Mouse (Mus musculus) heart, adult 2 months (tissue): ENCODE results near the gene Gm20388. TPM values are rescaled to one million over a fixed set of nuclear protein-coding genes. Genes with fewer than 3 reads are reported as not detected.

Source experiments
- DNase-seq, 2 experiments: peaks; one replicate each; pipeline ENCODE4 v3.0.0; 2021
- H3K27ac ChIP-seq: fragments of 200-600 bp; 2 replicates; pipeline ENCODE4 v1.8.1; 2022
- H3K27me3 ChIP-seq: fragments of 200-500 bp; 2 replicates; pipeline ENCODE4 v1.6.1; 2012; ENCODE audit warnings: mild to moderate bottlenecking, low read length, inconsistent platforms, mixed read lengths; ENCODE audit not compliant: control insufficient read depth, insufficient read depth
- H3K36me3 ChIP-seq: fragments of 200-500 bp; 2 replicates; pipeline ENCODE4 v1.6.1; 2012; ENCODE audit warnings: low read length, inconsistent platforms; ENCODE audit not compliant: control insufficient read depth, insufficient read depth
- H3K4me1 ChIP-seq: fragments of 200-500 bp; 2 replicates; pipeline ENCODE4 v1.6.1; 2011; ENCODE audit warnings: low read length; ENCODE audit not compliant: control insufficient read depth, insufficient read depth
- H3K4me3 ChIP-seq: fragments of 200-600 bp; 2 replicates; pipeline ENCODE4 v1.8.1; 2022
- H3K79me2 ChIP-seq: fragments of 200-500 bp; replicated peaks from 2 replicates; pipeline ENCODE4 v1.6.1; 2012; ENCODE audit warnings: mild to moderate bottlenecking, inconsistent platforms, low read length, moderate library complexity, mixed read lengths; ENCODE audit not compliant: control insufficient read depth, insufficient read depth
- H3K9ac ChIP-seq: fragments of 200-500 bp; 2 replicates; pipeline ENCODE4 v1.6.1; 2012; ENCODE audit warnings: low read depth, mild to moderate bottlenecking, control low read depth, inconsistent platforms, low read length, mixed read lengths
- CTCF ChIP-seq: fragments of 200-600 bp; IDR thresholded peaks from 2 replicates; pipeline ENCODE4 v1.8.1; 2022; ENCODE audit warnings: antibody characterized with exemption, mild to moderate bottlenecking, moderate library complexity
- EP300 ChIP-seq: fragments of 200-500 bp; IDR thresholded peaks from 2 replicates; pipeline ENCODE4 v1.6.1; 2011; ENCODE audit warnings: low read depth, low read length, control low read depth; ENCODE audit not compliant: insufficient read depth
- POLR2A ChIP-seq: fragments of 200-500 bp; IDR thresholded peaks from 2 replicates; pipeline ENCODE4 v1.6.1; 2011; ENCODE audit warnings: mild to moderate bottlenecking, low read depth, low read length, control low read depth; ENCODE audit not compliant: insufficient read depth
- WGBS: fragments of 180-500 bp; shearing (Covaris S2); methylation state at CpG from one replicate; pipeline ENCODE4 v1.1.7; 2018; 5-methylcytosine and 5-hydroxymethylcytosine counted together
- intact Hi-C: fragments of 180-260 bp; cut with DNase I; formaldehyde crosslinking; loops from one replicate; pipeline ENCODE4 v1.15.1; 2025
- polyA plus RNA-seq: library from polyadenylated mRNA; depleted of rRNA; stranded (reverse); fragments of >200 nt; gene quantifications from 2 replicates; pipeline ENCODE4 v1.2.3, GENCODE M21; 2012
- total RNA-seq, 2 experiments: library from RNA; stranded (reverse); gene quantifications; 2 replicates each; pipeline ENCODE4 v1.2.3; 2021

The Gm20388 gene
- total and polyA plus RNA-seq, 3 experiments, result 1.8 to 32.3 TPM; not detected in 1

GRCm38 (mm10) chr8:120251411-120252035 is 340.9 kb downstream of the Gm20388 start:
- intact Hi-C loops, result no loop called here
- peak; percentile 56 to 71 for DNase-seq
- H3K9ac ChIP-seq, result no peak overlapping the region
- H3K27me3 ChIP-seq, result no peaks in the 10 kb centered on the region
- H3K4me1 ChIP-seq, result peaks cover 7% of the 10 kb centered on the region
- H3K27ac ChIP-seq, result no peak overlapping the region; the same call in 1 of the 2 replicates
- H3K36me3 ChIP-seq, result no peaks in the 10 kb centered on the region
- no peak overlapping the region for H3K4me3 ChIP-seq
- 65% methylated on average over 9 of the region's 9 CpGs for WGBS
- no peak for TF ChIP-seq CTCF
- TF ChIP-seq EP300, result peak; percentile 16; the same call in 1 of the 2 replicates
- peaks cover 1% of the 10 kb centered on the region; the same call in 1 of the 2 replicates for H3K79me2 ChIP-seq

GRCm38 (mm10) chr8:120253626-120254025 is 343.0 kb downstream of the Gm20388 start:
- 48% methylated on average over 8 of the region's 8 CpGs for WGBS
- DNase-seq, result peak in 1 of 2 experiments; percentile 31
- H3K4me1 ChIP-seq, result peaks cover 8% of the 10 kb centered on the region; the same call in 1 of the 2 replicates
- intact Hi-C loops, result no loop called here
- H3K27me3 ChIP-seq, result no peaks in the 10 kb centered on the region
- H3K9ac ChIP-seq, result no peak overlapping the region
- TF ChIP-seq POLR2A (no peak), CTCF (no peak), EP300 (no peak)
- H3K4me3 ChIP-seq, result no peak overlapping the region
- no peaks in the 10 kb centered on the region for H3K36me3 ChIP-seq
- H3K79me2 ChIP-seq, result peaks cover 1% of the 10 kb centered on the region; the same call in 1 of the 2 replicates
- no peak overlapping the region for H3K27ac ChIP-seq

- TF ChIP-seq POLR2A (no peak), CTCF (no peak), EP300 (no peak)
- Histone ChIP-seq H3K36me3 (no peaks in the 10 kb centered on the region), H3K27me3 (no peaks in the 10 kb centered on the region), H3K9ac (no peak overlapping the region), H3K4me3 (no peak overlapping the region), H3K27ac (no peak overlapping the region), H3K79me2 (0 out of 2 replicates have a peak, but pooled peaks cover 1% of the 10 kb centered on the region), H3K4me1 (peaks cover 8% of the 10 kb centered on the region; the same call in 1 of the 2 replicates)
- no peak for DNase-seq
- 94% methylated on average over 6 of the region's 6 CpGs for WGBS
- intact Hi-C loops, result no loop called here
Measured at GRCm38 (mm10) chr8:120255406-120255987, 344.9 kb downstream of the Gm20388 start.

GRCm38 (mm10) chr8:120256958-120257357 is 346.3 kb downstream of the Gm20388 start:
- Histone ChIP-seq H3K79me2 (0 out of 2 replicates have a peak, but pooled peaks cover 1% of the 10 kb centered on the region), H3K27me3 (no peaks in the 10 kb centered on the region), H3K9ac (no peak overlapping the region), H3K4me3 (no peak overlapping the region), H3K27ac (peak overlapping the region; percentile 33), H3K4me1 (peaks cover 3% of the 10 kb centered on the region; the same call in 1 of the 2 replicates), H3K36me3 (no peaks in the 10 kb centered on the region)
- 44% methylated on average over 6 of the region's 6 CpGs for WGBS
- no peak for TF ChIP-seq CTCF
- TF ChIP-seq EP300, result 0 out of 2 replicates have a peak, but pooled peaks have one; percentile 55
- peak; percentile 57 to 78 for DNase-seq
- intact Hi-C loops, result no loop called here

- Histone ChIP-seq H3K9ac (no peak overlapping the region), H3K79me2 (0 out of 2 replicates have a peak, but pooled peaks cover 1% of the 10 kb centered on the region), H3K4me1 (peaks cover 3% of the 10 kb centered on the region; the same call in 1 of the 2 replicates), H3K27ac (no peak overlapping the region), H3K4me3 (no peak overlapping the region), H3K27me3 (no peaks in the 10 kb centered on the region), H3K36me3 (no peaks in the 10 kb centered on the region)
- no peak for TF ChIP-seq CTCF
- no peak for TF ChIP-seq POLR2A
- TF ChIP-seq EP300, result no peak
- DNase-seq, result no peak
- intact Hi-C loops, result no loop called here
- WGBS, result 92% methylated on average over 13 of the region's 13 CpGs
Measured at GRCm38 (mm10) chr8:120259206-120259605, 348.6 kb downstream of the Gm20388 start.

GRCm38 (mm10) chr8:120260677-120261076 is 350.0 kb downstream of the Gm20388 start:
- Histone ChIP-seq H3K79me2 (0 out of 2 replicates have a peak, but pooled peaks cover under 1% of the 10 kb centered on the region), H3K4me3 (no peak overlapping the region), H3K27me3 (no peaks in the 10 kb centered on the region), H3K4me1 (peaks cover 7% of the 10 kb centered on the region), H3K27ac (no peak overlapping the region), H3K36me3 (no peaks in the 10 kb centered on the region), H3K9ac (no peak overlapping the region)
- intact Hi-C loops, result no loop called here
- TF ChIP-seq EP300 (no peak), POLR2A (no peak), CTCF (no peak)
- WGBS, result 79% methylated on average over 5 of the region's 5 CpGs
- DNase-seq, result no peak
